Comparison of ENCODE assay signal across 15 mouse cellular contexts in the genomic region with DNA sequence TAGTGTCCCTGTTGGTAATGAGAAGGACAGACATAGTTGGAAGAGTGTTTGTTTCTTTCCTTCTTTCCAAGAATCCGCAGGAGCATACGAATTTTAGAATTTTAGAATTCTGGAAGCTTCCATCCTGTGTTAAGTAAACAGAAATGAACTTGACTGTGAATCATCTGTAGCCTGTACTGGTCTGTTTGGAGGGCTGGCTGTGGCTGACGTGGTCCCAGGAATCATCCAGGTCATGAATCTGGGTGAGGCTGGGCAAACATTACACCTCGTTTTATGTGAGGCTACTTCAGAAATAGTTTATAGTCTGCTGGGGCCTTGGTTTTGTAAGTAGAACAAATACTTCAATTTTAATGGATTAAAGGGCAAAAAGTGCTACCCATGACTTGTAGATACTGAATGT. TPM values are rescaled to one million over a fixed set of nuclear protein-coding genes. Genes with fewer than 3 reads are reported as not detected.
"Had no signal": no experiment of that assay in that cellular context is flagged by ENCODE, and none has a peak within 500 bp of the region (broad histone marks: within the 10 kb centered on the region; RNA-seq: fewer than 3 reads in every experiment).

No protein-coding gene starts in this region.

- H3K9me3 ChIP-seq: limb, embryonic 12.5 days; megakaryocyte, embryonic 14.5 days; midbrain, embryonic 15.5 days; neural tube, embryonic 13.5 days had no signal

- H3K4me1 ChIP-seq: limb, embryonic 12.5 days; midbrain, embryonic 15.5 days; neural tube, embryonic 13.5 days had no signal

- H3K27me3 ChIP-seq: limb, embryonic 12.5 days; megakaryocyte, embryonic 14.5 days; midbrain, embryonic 15.5 days; neural tube, embryonic 13.5 days had no signal

- H3K9ac ChIP-seq: limb, embryonic 12.5 days; liver, embryonic 14.5 days; lung, embryonic 14.5 days; midbrain, embryonic 15.5 days; neural tube, embryonic 13.5 days had no signal

- H3K4me2 ChIP-seq: limb, embryonic 12.5 days; lung, embryonic 14.5 days; midbrain, embryonic 11.5 days; midbrain, embryonic 15.5 days; neural tube, embryonic 13.5 days had no signal

- ATAC-seq: midbrain, embryonic 15.5 days had no signal

- H3K36me3 ChIP-seq: limb, embryonic 12.5 days; midbrain, embryonic 15.5 days; neural tube, embryonic 13.5 days had no signal

- H3K27ac ChIP-seq: layer of hippocampus, adult 2 months; limb, embryonic 12.5 days; liver, embryonic 14.5 days; macrophage; midbrain, embryonic 15.5 days; neural tube, embryonic 13.5 days had no signal

- DNase-seq: kidney, adult 18-20 months; kidney, postnatal 10 days; liver; lung, embryonic 14.5 days; right cerebral cortex, postnatal 14 days; thymus, adult 18-20 months; thymus, postnatal 14 days had no signal

- H3K4me3 ChIP-seq: layer of hippocampus, adult 2 months; limb, embryonic 12.5 days; megakaryocyte, embryonic 14.5 days; midbrain, embryonic 15.5 days; neural tube, embryonic 13.5 days had no signal

RNA-seq across cellular contexts. Expression of gene Cacnb2, which starts 18.0 kb away (rescaled TPM):
- polyA plus RNA-seq: macrophage had no signal
